8 mouse cellular contexts compared by ENCODE assay signal in the genomic region with DNA sequence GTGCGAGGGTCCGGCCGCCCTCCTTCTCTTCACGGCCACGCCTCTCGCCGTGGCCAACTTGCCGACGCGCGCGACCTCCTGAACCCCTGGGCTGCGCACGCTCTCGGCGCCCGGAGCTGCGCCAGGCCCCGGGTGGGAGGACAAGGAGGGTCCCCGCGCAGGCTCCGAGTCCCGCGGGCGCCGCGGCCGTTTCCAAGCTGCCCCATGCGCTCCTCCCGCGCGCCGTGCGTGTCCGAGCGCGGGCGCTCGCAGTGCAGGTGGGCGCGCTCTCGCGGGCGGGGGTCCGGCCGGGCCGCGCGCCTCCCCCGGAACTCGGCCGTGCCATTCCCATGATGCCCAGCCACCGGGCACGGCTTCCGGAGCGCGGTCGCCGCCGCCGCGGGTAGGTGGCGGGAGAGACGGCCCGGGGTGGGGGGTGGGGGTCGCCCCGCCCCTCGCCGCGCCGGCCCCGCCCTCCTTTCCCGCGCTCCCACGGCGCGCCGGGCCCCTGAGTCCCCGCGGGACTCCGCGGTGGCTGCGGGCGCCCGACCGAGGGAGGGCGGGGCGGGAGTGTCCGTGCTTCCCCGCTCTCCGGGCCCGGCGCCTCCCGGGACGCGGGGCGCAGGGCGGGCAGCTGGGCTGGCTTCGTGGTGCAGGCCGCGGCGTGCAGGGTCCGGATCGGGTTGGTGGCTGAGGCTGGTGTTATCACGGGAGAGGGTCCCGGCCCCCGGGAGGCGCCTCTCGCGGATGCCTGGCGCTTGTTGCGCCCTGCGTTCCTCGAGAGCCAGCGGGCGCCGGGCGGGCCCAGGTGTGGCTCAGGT. TPM values are rescaled to one million over a fixed set of nuclear protein-coding genes. Genes with fewer than 3 reads are reported as not detected.
DNase-seq lines count a peak whose midpoint lies in the region; ATAC-seq and TF ChIP-seq lines count a peak whose summit lies in the region.

A gene (plus strand): TSS at position 286 of the 800 bp plus-strand sequence.

- peak; percentile 69 for DNase-seq in adrenal gland, adult 2 months
- peak; percentile 43 for DNase-seq in embryo, embryonic 9.5 days (ENCODE audit: extremely low spot score)
- DNase-seq in heart, postnatal 0 days (ENCODE audit: low spot score) = peak; percentile 12
- DNase-seq in kidney, postnatal 36 days = peak; percentile 33 to 66
- peak; percentile 56 for DNase-seq in lung, embryonic 14.5 days
- DNase-seq in retina, postnatal 7 days (ENCODE audit: low read depth, low spot score) = peak; percentile 52

- H3K9ac ChIP-seq in heart, postnatal 0 days (replicated peaks; ENCODE audit: low read depth, low read length) = peak within 1 kb of the TSS; percentile 72
- peak within 1 kb of the TSS; percentile 80 for H3K9ac ChIP-seq in lung, embryonic 14.5 days

- no peak within 1 kb of the TSS for H3K4me3 ChIP-seq in C2C12 (ENCODE audit: insufficient read depth, poor library complexity, severe bottlenecking)
- peak within 1 kb of the TSS; percentile 73 for H3K4me3 ChIP-seq in heart, postnatal 0 days (ENCODE audit: low read depth, low read length)
- H3K4me3 ChIP-seq in lung, embryonic 14.5 days (ENCODE audit: low read depth, low read length) = peak within 1 kb of the TSS; percentile 67

- H3K79me3 ChIP-seq in C2C12 (ENCODE audit: low read depth) = no peaks in the 10 kb centered on the region

- peak; percentile 62 for ATAC-seq in heart, postnatal 0 days (ENCODE audit: insufficient read depth, low read depth)
- ATAC-seq in lung, embryonic 14.5 days (ENCODE audit: insufficient read depth) = peak; percentile 77
- no peak for ATAC-seq in megakaryocyte progenitor cell, adult 5-6 weeks (replicated peaks; ENCODE audit: poor library complexity)

- H3K27me3 ChIP-seq in C2C12 (ENCODE audit: control insufficient read depth, insufficient read depth, insufficient read length) = peaks cover 70% of the 10 kb centered on the region
- no peaks in the 10 kb centered on the region for H3K27me3 ChIP-seq in heart, postnatal 0 days (ENCODE audit: control insufficient read depth, insufficient read depth, low read length)
- no peaks in the 10 kb centered on the region for H3K27me3 ChIP-seq in lung, embryonic 14.5 days (ENCODE audit: insufficient read depth, low read length)

- H3K79me2 ChIP-seq in C2C12 (ENCODE audit: control insufficient read depth, insufficient read depth) = no peaks in the 10 kb centered on the region

- H3K27ac ChIP-seq in heart, postnatal 0 days (ENCODE audit: low read depth) = peak within 1 kb of the TSS; percentile 17; the same call in 1 of the 2 replicates
- peak within 1 kb of the TSS; percentile 73 for H3K27ac ChIP-seq in lung, embryonic 14.5 days (ENCODE audit: low read depth)

- no peak for TF ChIP-seq CTCF in C2C12 (IDR thresholded peaks at IDR 0.05; ENCODE audit: control insufficient read depth, insufficient read depth, insufficient read length)
- no peak for TF ChIP-seq CTCF in heart, postnatal 0 days (IDR thresholded peaks at IDR 0.05; ENCODE audit: low read depth)
- no peak for TF ChIP-seq CTCF in lung, embryonic 14.5 days (IDR thresholded peaks at IDR 0.05; ENCODE audit: low read depth)

- peaks cover 8% of the 10 kb centered on the region for H3K4me1 ChIP-seq in heart, postnatal 0 days (ENCODE audit: control insufficient read depth, insufficient read depth)
- H3K4me1 ChIP-seq in lung, embryonic 14.5 days (ENCODE audit: insufficient read depth) = no peaks in the 10 kb centered on the region

- no peaks in the 10 kb centered on the region for H3K9me3 ChIP-seq in heart, postnatal 0 days (replicated peaks; ENCODE audit: control insufficient read depth, low read length)
- H3K9me3 ChIP-seq in lung, embryonic 14.5 days (ENCODE audit: low read depth, low read length) = no peaks in the 10 kb centered on the region

- H3ac ChIP-seq in C2C12 (ENCODE audit: control insufficient read depth, insufficient read length, low read depth) = peak within 1 kb of the TSS; percentile 54

- no peaks in the 10 kb centered on the region for H3K36me3 ChIP-seq in C2C12 (ENCODE audit: control insufficient read depth, insufficient read depth)
- no peaks in the 10 kb centered on the region for H3K36me3 ChIP-seq in heart, postnatal 0 days (replicated peaks; ENCODE audit: control insufficient read depth, insufficient read depth, low read length)
- peaks cover 14% of the 10 kb centered on the region for H3K36me3 ChIP-seq in lung, embryonic 14.5 days (ENCODE audit: insufficient read depth)

- whole genome bisulfite sequencing in heart, postnatal 0 days = under 1% methylated on average over 52 of the region's 118 CpGs
- under 1% methylated on average over 115 of the region's 118 CpGs for WGBS in lung, embryonic 14.5 days

- peak within 1 kb of the TSS; percentile 96 for H3K4me2 ChIP-seq in heart, postnatal 0 days (ENCODE audit: low read depth, low read length)
- peak within 1 kb of the TSS; percentile 88 for H3K4me2 ChIP-seq in lung, embryonic 14.5 days

- TF ChIP-seq EP300 in heart, postnatal 0 days (IDR thresholded peaks at IDR 0.05; ENCODE audit: low read depth) = no peak

TF ChIP-seq in C2C12, 6 proteins besides CTCF, POLR2A, EP300 and RAD21:
- TF ChIP-seq MYOG (IDR thresholded peaks at IDR 0.05; ENCODE audit: control insufficient read depth, extremely low read depth, insufficient read length) (no peak), CEBPB (IDR thresholded peaks at IDR 0.05; ENCODE audit: low read depth) (no peak), MYOD1 (IDR thresholded peaks at IDR 0.05; ENCODE audit: control insufficient read depth, insufficient read length, low read depth) (no peak), FOSL1 (IDR thresholded peaks at IDR 0.05; ENCODE audit: insufficient read depth, low read length, poor library complexity, severe bottlenecking) (no peak), USF1 (IDR thresholded peaks at IDR 0.05; ENCODE audit: low read depth) (no peak), MAX (IDR thresholded peaks at IDR 0.05) (no peak)

RNA-seq across cellular contexts. Expression of the gene that starts here (rescaled TPM):
- 0.01 TPM for polyA plus RNA-seq in C2C12 (2012; fragmentation: generic; extraction: Trizol)
- total RNA-seq in adrenal gland, adult 2 months (2021) = 1 to 10 TPM; 3.7 to 7.7 TPM
- polyA plus RNA-seq in adrenal gland, adult 2 months (2012; rRNA removed) = 2.9 and 3.5 TPM in 2 replicates
- total RNA-seq in heart, postnatal 0 days (2014; rRNA removed; ENCODE audit: low replicate concordance) = 4.4 and 18.0 TPM in 2 replicates
- 1.7 and 2.0 TPM in 2 replicates for polyA plus RNA-seq in heart, postnatal 0 days (2015; fragmentation: Nextera tagmentation; extraction: Ambion mirVana)
- polyA plus RNA-seq in lung, embryonic 14.5 days (2014; fragmentation: Nextera tagmentation; extraction: Ambion mirVana) = 5.9 and 6.8 TPM in 2 replicates
- total RNA-seq in megakaryocyte progenitor cell, adult 5-6 weeks (2015) = 1.9 and 2.2 TPM in 2 replicates
- total RNA-seq in megakaryocyte progenitor cell, adult 5-6 weeks (2017) = 1.1 and 1.6 TPM in 2 replicates

Comparison
In these comparisons a context has a peak if more than half of its experiments do, and no peak if none do; other contexts are left out.
1. DNase-seq: peak in every context shown above with its lines; median percentile 69 in adrenal gland, adult 2 months; 56 in lung, embryonic 14.5 days; 52 in retina, postnatal 7 days; 50 in kidney, postnatal 36 days; 43 in embryo, embryonic 9.5 days; 12 in heart, postnatal 0 days.